Mouse (Mus musculus): ENCODE results near the gene Ccser2. TPM values are rescaled to one million over a fixed set of nuclear protein-coding genes. Genes with fewer than 3 reads are reported as not detected.
"Not testable (repeated sequence)": the region's sequence is repeated elsewhere in the genome, so short reads cannot be mapped to it uniquely, and the experiment has no call there.

The Ccser2 gene
- total and polyA plus RNA-seq, 3 experiments, result 63.1 to 122 (median 106) TPM

- DNase-seq, result no peak
- no peaks in the 10 kb centered on the region for H3K79me2 ChIP-seq (replicated peaks; ENCODE audit: control insufficient read depth, insufficient read depth, low read length)
- no peak for TF ChIP-seq CTCF (IDR thresholded peaks at IDR 0.05)
- no peak for TF ChIP-seq POLR2A (IDR thresholded peaks at IDR 0.05; ENCODE audit: insufficient read depth, low read depth, low read length)
- TF ChIP-seq EP300 (IDR thresholded peaks at IDR 0.05; ENCODE audit: insufficient read depth, low read depth, low read length), result no peak
- no peaks in the 10 kb centered on the region for H3K36me3 ChIP-seq (ENCODE audit: control insufficient read depth, insufficient read depth, low read length)
- H3K27ac ChIP-seq, result no peak overlapping the region
- no peak overlapping the region for H3K4me3 ChIP-seq
- H3K27me3 ChIP-seq (ENCODE audit: control insufficient read depth, insufficient read depth, low read length), result no peaks in the 10 kb centered on the region
- no peaks in the 10 kb centered on the region for H3K4me1 ChIP-seq (ENCODE audit: control insufficient read depth, insufficient read depth, low read length)
- no peak overlapping the region for H3K9ac ChIP-seq (ENCODE audit: low read depth, low read length)
- intact Hi-C loops (cut with DNase I), result no loop called here
- WGBS, result 50% methylated on average over 8 of the region's 8 CpGs
These were observed 35.0 kb upstream of the Ccser2 start for GRCm38 (mm10) chr14:37003431-37004095.

GRCm38 (mm10) chr14:37002852-37003251 lies 34.3 kb upstream of the Ccser2 start:
- H3K9ac ChIP-seq (ENCODE audit: low read depth, low read length), result no peak overlapping the region
- H3K36me3 ChIP-seq (ENCODE audit: control insufficient read depth, insufficient read depth, low read length), result no peaks in the 10 kb centered on the region
- H3K27ac ChIP-seq, result no peak overlapping the region
- H3K4me3 ChIP-seq, result no peak overlapping the region
- WGBS, result 58% methylated on average over 2 of the region's 2 CpGs
- no peaks in the 10 kb centered on the region for H3K27me3 ChIP-seq (ENCODE audit: control insufficient read depth, insufficient read depth, low read length)
- no peaks in the 10 kb centered on the region for H3K79me2 ChIP-seq (replicated peaks; ENCODE audit: control insufficient read depth, insufficient read depth, low read length)
- no peak for DNase-seq
- intact Hi-C loops (cut with DNase I), result no loop called here
- no peaks in the 10 kb centered on the region for H3K4me1 ChIP-seq (ENCODE audit: control insufficient read depth, insufficient read depth, low read length)
- TF ChIP-seq POLR2A (IDR thresholded peaks at IDR 0.05; ENCODE audit: insufficient read depth, low read depth, low read length) (no peak), CTCF (IDR thresholded peaks at IDR 0.05) (no peak), EP300 (IDR thresholded peaks at IDR 0.05; ENCODE audit: insufficient read depth, low read depth, low read length) (no peak)

DNA sequence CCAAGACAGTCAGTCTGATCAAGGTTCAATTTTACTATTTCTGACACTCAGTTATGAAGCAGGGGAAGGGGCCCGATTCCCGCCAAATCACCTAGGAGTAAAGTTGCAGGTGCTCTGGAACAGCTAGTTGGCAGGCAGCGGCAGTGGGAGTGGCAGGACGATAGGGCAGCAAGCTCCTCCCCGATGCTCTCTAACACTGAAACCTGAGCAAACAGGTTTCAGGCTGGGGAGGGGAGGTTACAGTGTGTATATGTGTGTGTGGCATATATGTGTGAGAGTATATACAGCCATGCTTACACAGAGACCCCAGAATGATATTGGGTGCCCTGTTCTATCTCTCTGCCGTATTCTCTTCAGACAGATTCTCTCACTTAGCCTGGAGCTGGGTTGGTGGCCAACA lies 32.2 kb upstream of the Ccser2 start:
- H3K4me1 ChIP-seq (ENCODE audit: control insufficient read depth, insufficient read depth, low read length); H3K36me3 ChIP-seq (ENCODE audit: control insufficient read depth, insufficient read depth, low read length); H3K9ac ChIP-seq (ENCODE audit: low read depth, low read length); H3K79me2 ChIP-seq (replicated peaks; ENCODE audit: control insufficient read depth, insufficient read depth, low read length); H3K27ac ChIP-seq; DNase-seq; H3K4me3 ChIP-seq; intact Hi-C loops (cut with DNase I); H3K27me3 ChIP-seq (ENCODE audit: control insufficient read depth, insufficient read depth, low read length): not testable (repeated sequence)
- WGBS, result 74% methylated on average over 6 of the region's 6 CpGs

- no peaks in the 10 kb centered on the region for H3K36me3 ChIP-seq (ENCODE audit: control insufficient read depth, insufficient read depth, low read length)
- TF ChIP-seq POLR2A (IDR thresholded peaks at IDR 0.05; ENCODE audit: insufficient read depth, low read depth, low read length) (no peak), EP300 (IDR thresholded peaks at IDR 0.05; ENCODE audit: insufficient read depth, low read depth, low read length) (no peak), CTCF (IDR thresholded peaks at IDR 0.05) (no peak)
- no peaks in the 10 kb centered on the region for H3K27me3 ChIP-seq (ENCODE audit: control insufficient read depth, insufficient read depth, low read length)
- no peak overlapping the region for H3K9ac ChIP-seq (ENCODE audit: low read depth, low read length)
- no peak overlapping the region for H3K27ac ChIP-seq
- no peak for DNase-seq
- no peaks in the 10 kb centered on the region for H3K4me1 ChIP-seq (ENCODE audit: control insufficient read depth, insufficient read depth, low read length)
- H3K4me3 ChIP-seq, result no peak overlapping the region
- no peaks in the 10 kb centered on the region for H3K79me2 ChIP-seq (replicated peaks; ENCODE audit: control insufficient read depth, insufficient read depth, low read length)
- intact Hi-C loops (cut with DNase I), result no loop called here
These were observed 21.2 kb upstream of the Ccser2 start for GRCm38 (mm10) chr14:36989784-36990183.

DNA sequence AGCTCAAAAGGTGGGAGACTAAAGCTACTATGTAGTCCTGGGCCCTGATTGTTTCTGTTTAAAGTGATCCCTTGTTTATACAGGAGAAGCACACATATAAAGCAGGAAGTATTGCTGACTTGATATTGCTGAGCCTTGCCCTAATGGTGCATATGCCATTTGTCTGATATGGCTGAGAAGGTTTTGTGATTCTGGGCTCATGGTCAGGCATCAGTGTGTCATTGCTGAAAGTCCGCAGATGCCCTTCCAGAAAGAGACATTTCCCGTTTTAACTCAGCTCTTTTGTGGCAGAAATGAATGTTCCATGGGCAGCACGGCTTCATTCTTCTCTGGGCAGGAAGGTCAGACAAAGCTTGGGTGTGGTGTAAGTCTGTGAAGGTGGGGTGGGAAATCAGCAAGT lies 17.1 kb upstream of the Ccser2 start:
- H3K27me3 ChIP-seq (ENCODE audit: control insufficient read depth, insufficient read depth, low read length), result no peaks in the 10 kb centered on the region
- no peak overlapping the region for H3K9ac ChIP-seq (ENCODE audit: low read depth, low read length)
- no peaks in the 10 kb centered on the region for H3K36me3 ChIP-seq (ENCODE audit: control insufficient read depth, insufficient read depth, low read length)
- DNase-seq, result peak in 1 of 2 experiments; percentile 13
- H3K79me2 ChIP-seq (replicated peaks; ENCODE audit: control insufficient read depth, insufficient read depth, low read length), result no peaks in the 10 kb centered on the region
- 50% methylated on average over 3 of the region's 3 CpGs for WGBS
- TF ChIP-seq EP300 (IDR thresholded peaks at IDR 0.05; ENCODE audit: insufficient read depth, low read depth, low read length) (no peak), CTCF (IDR thresholded peaks at IDR 0.05) (no peak), POLR2A (IDR thresholded peaks at IDR 0.05; ENCODE audit: insufficient read depth, low read depth, low read length) (no peak)
- H3K4me1 ChIP-seq (ENCODE audit: control insufficient read depth, insufficient read depth, low read length), result no peaks in the 10 kb centered on the region
- 0 out of 2 replicates have a peak overlapping the region, but pooled peaks have one; percentile 7 for H3K27ac ChIP-seq
- intact Hi-C loops (cut with DNase I), result no loop called here
- no peak overlapping the region for H3K4me3 ChIP-seq

DNA sequence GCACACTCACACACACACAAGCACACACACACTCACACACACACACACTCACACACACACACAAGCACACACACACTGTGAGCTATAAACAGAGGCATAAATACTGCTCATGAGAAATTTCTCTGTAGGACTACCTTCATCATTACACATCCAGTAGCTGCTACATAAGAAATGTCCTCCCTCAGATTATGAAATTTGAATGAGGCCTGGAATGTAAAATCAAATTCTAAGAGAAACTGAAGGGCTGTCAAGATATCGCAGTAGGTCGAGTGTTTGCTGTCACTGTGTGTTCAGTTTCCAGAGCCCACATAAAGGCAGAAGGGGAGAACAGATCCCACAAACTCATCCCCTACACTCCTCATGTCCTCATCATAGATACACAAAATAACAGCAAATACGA lies 6.4 kb upstream of the Ccser2 start:
- DNase-seq, result no peak
- H3K27ac ChIP-seq, result no peak overlapping the region
- H3K4me3 ChIP-seq, result no peak overlapping the region
- TF ChIP-seq CTCF (IDR thresholded peaks at IDR 0.05) (no peak), EP300 (IDR thresholded peaks at IDR 0.05; ENCODE audit: insufficient read depth, low read depth, low read length) (no peak), POLR2A (IDR thresholded peaks at IDR 0.05; ENCODE audit: insufficient read depth, low read depth, low read length) (no peak)
- H3K9ac ChIP-seq (ENCODE audit: low read depth, low read length), result no peak overlapping the region
- no peaks in the 10 kb centered on the region for H3K79me2 ChIP-seq (replicated peaks; ENCODE audit: control insufficient read depth, insufficient read depth, low read length)
- H3K4me1 ChIP-seq (ENCODE audit: control insufficient read depth, insufficient read depth, low read length), result no peaks in the 10 kb centered on the region
- intact Hi-C loops (cut with DNase I), result no loop called here
- 82% methylated on average over 3 of the region's 3 CpGs for WGBS
- no peaks in the 10 kb centered on the region for H3K27me3 ChIP-seq (ENCODE audit: control insufficient read depth, insufficient read depth, low read length)
- H3K36me3 ChIP-seq (ENCODE audit: control insufficient read depth, insufficient read depth, low read length), result no peaks in the 10 kb centered on the region
